Mouse (Mus musculus): ENCODE data around the gene Slc38a8. TPM values are rescaled to one million over a fixed set of nuclear protein-coding genes. Genes with fewer than 3 reads are reported as not detected.

The Slc38a8 gene
- polyA plus RNA-seq (2015; fragmentation: Nextera tagmentation; extraction: Ambion mirVana), result not detected in 2 replicates

DNA sequence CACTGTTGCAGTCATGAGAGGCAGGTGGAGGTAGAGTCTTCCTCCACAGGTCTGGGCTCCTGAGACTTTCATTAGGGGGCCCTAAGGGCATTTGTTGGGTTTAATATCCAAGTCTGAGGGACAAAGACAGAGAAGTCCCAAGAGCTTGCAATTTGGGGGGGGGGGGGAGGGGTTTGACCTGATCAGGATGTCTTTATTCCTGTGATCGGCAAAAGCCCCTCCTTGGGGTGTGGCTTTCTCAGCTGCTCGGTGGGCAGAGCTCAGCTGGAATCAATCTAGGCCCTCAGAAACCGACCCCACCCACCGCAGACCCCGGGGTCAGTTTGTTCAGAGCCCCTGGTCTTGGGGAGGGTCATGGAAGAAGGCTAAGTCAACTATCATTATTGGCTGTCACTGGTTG is at the start of gene Slc38a8:
Slc38a8 (minus strand) TSS at position 101 of the 400 bp plus-strand sequence.
- H3K36me3 ChIP-seq, result no peaks in the 10 kb centered on the region
- no peak within 1 kb of the TSS for H3K4me2 ChIP-seq
- no peaks in the 10 kb centered on the region for H3K9me3 ChIP-seq (replicated peaks)
- WGBS, result 57% methylated on average over 5 of the region's 5 CpGs
- H3K27me3 ChIP-seq (replicated peaks), result 0 out of 2 replicates have a peak, but pooled peaks cover 3% of the 10 kb centered on the region
- no peak for ATAC-seq (ENCODE audit: low FRiP score)
- no peak within 1 kb of the TSS for H3K9ac ChIP-seq (replicated peaks)
- no peaks in the 10 kb centered on the region for H3K4me1 ChIP-seq
- H3K27ac ChIP-seq (replicated peaks), result no peak within 1 kb of the TSS
- no peak within 1 kb of the TSS for H3K4me3 ChIP-seq (replicated peaks)

GRCm38 (mm10) chr8:119548560-119549113 is 47.1 kb upstream of the Slc38a8 start:
- H3K27ac ChIP-seq (replicated peaks), result no peak overlapping the region
- peaks cover 29% of the 10 kb centered on the region for H3K36me3 ChIP-seq
- 88% methylated on average over 7 of the region's 7 CpGs for WGBS
- H3K27me3 ChIP-seq (replicated peaks), result no peaks in the 10 kb centered on the region
- 0 out of 2 replicates have a peak, but pooled peaks cover 5% of the 10 kb centered on the region for H3K4me1 ChIP-seq
- no peak overlapping the region for H3K4me3 ChIP-seq (replicated peaks)
- no peak for ATAC-seq (ENCODE audit: low FRiP score)
- no peak overlapping the region for H3K4me2 ChIP-seq
- H3K9ac ChIP-seq (replicated peaks), result no peak overlapping the region
- H3K9me3 ChIP-seq (replicated peaks), result no peaks in the 10 kb centered on the region

DNA sequence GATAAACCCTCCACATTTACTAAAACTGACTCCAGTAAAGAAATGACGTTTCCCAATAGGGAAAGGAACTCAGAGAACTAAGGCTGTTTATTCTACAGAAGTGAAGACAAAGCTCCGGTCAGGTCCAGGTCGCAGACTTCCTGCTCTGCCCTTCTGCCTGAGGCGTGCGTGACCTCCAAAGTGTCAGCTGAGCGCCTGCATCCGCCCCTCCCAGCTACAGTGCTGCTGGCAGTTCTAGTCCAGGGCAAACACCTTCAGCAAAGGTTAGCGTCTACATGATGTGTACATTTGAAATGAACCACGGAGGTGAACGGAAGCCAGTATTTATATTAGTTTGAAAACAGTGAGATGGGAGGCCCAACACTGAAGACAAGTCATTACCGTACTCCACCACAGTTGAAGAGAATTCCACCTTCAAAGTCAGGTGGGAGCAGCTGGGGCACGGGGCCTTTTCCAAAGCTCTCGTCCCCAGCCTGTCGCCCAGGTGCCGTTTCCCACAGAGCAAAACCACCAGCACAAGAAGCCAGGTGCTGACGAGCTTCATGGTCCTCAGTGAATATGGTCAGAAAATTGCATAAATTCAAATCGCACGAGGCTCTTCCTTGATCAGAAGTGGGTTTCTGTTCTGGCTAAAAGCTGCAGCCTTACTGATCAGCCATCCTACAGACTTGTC is 45.7 kb upstream of the Slc38a8 start:
- H3K4me2 ChIP-seq, result no peak overlapping the region
- no peak overlapping the region for H3K27ac ChIP-seq (replicated peaks)
- 88% methylated on average over 18 of the region's 18 CpGs for WGBS
- no peak overlapping the region for H3K4me3 ChIP-seq (replicated peaks)
- no peak overlapping the region for H3K9ac ChIP-seq (replicated peaks)
- ATAC-seq (ENCODE audit: low FRiP score), result no peak
- peaks cover 43% of the 10 kb centered on the region for H3K36me3 ChIP-seq
- H3K9me3 ChIP-seq (replicated peaks), result no peaks in the 10 kb centered on the region
- H3K27me3 ChIP-seq (replicated peaks), result no peaks in the 10 kb centered on the region
- 0 out of 2 replicates have a peak, but pooled peaks cover under 1% of the 10 kb centered on the region for H3K4me1 ChIP-seq

DNA sequence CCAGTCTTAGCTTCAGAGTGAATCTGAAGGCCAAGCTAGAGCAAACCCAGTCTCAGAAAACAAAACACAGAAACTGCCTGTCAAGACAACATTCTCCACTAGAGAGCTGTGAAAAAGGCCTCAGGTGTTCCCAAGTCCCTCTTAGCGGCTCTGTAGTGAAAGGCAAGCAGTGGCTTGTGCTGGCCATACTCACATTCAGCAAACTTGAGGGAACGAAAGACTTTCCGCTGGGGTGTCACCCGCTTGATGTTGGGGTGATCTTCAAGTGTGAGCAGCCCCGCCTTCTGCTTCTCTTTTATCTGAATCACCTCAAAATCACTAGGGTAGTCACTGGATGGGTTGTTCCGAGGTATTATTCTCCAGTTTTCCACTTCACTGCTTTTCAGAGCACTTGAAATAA is 44.3 kb upstream of the Slc38a8 start:
- Histone ChIP-seq H3K4me1 (no peaks in the 10 kb centered on the region), H3K4me2 (no peak overlapping the region), H3K9ac (replicated peaks) (no peak overlapping the region), H3K27ac (replicated peaks) (no peak overlapping the region), H3K36me3 (peaks cover 55% of the 10 kb centered on the region), H3K4me3 (replicated peaks) (no peak overlapping the region), H3K27me3 (replicated peaks) (no peaks in the 10 kb centered on the region), H3K9me3 (replicated peaks) (no peaks in the 10 kb centered on the region)
- ATAC-seq (ENCODE audit: low FRiP score), result no peak
- WGBS, result 88% methylated on average over 6 of the region's 6 CpGs

- H3K4me3 ChIP-seq (replicated peaks), result no peak overlapping the region
- no peak overlapping the region for H3K9ac ChIP-seq (replicated peaks)
- no peak for ATAC-seq (ENCODE audit: low FRiP score)
- no peaks in the 10 kb centered on the region for H3K27me3 ChIP-seq (replicated peaks)
- no peaks in the 10 kb centered on the region for H3K9me3 ChIP-seq (replicated peaks)
- H3K4me1 ChIP-seq, result no peaks in the 10 kb centered on the region
- 74% methylated on average over 6 of the region's 6 CpGs for WGBS
- H3K27ac ChIP-seq (replicated peaks), result no peak overlapping the region
- no peak overlapping the region for H3K4me2 ChIP-seq
- H3K36me3 ChIP-seq, result peaks cover 61% of the 10 kb centered on the region
Observed at GRCm38 (mm10) chr8:119545180-119545579, 43.7 kb upstream of the Slc38a8 start.

- H3K36me3 ChIP-seq, result peaks cover 67% of the 10 kb centered on the region
Observed at GRCm38 (mm10) chr8:119544606-119545005, 43.1 kb upstream of the Slc38a8 start.

DNA sequence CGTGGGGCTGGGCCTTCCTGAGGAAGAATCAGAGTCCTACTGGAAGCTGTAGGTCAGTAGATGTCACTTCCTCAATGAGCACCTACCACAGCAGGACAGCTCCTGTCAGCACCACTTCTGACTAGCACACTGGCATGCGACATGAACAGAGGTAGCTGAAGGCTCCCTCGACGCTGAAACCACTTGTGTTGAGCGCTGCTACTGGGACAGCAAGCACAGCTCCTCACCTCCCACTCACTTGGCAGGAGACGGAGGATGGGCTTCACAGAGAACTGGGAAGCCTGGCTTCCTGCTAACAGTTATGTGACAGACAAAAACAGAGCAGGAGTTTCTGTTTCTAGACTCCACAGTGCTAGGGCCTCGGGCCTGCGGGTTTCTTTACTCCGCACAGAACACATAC is 30.5 kb upstream of the Slc38a8 start:
- WGBS, result 89% methylated on average over 9 of the region's 9 CpGs
- H3K36me3 ChIP-seq, result peaks cover 96% of the 10 kb centered on the region
- H3K4me2 ChIP-seq, result no peak overlapping the region
- no peak overlapping the region for H3K4me3 ChIP-seq (replicated peaks)
- H3K27ac ChIP-seq (replicated peaks), result no peak overlapping the region
- ATAC-seq (ENCODE audit: low FRiP score), result no peak
- no peak overlapping the region for H3K9ac ChIP-seq (replicated peaks)
- no peaks in the 10 kb centered on the region for H3K9me3 ChIP-seq (replicated peaks)
- H3K4me1 ChIP-seq, result no peaks in the 10 kb centered on the region
- no peaks in the 10 kb centered on the region for H3K27me3 ChIP-seq (replicated peaks)

More at GRCm38 (mm10) chr8:119544606-119545005, 43.1 kb upstream of the Slc38a8 start:
- H3K27ac ChIP-seq (replicated peaks), result no peak overlapping the region
- WGBS, result 79% methylated on average over 3 of the region's 3 CpGs
- H3K9ac ChIP-seq (replicated peaks), result no peak overlapping the region
- no peak for ATAC-seq (ENCODE audit: low FRiP score)
- no peak overlapping the region for H3K4me3 ChIP-seq (replicated peaks)
- no peaks in the 10 kb centered on the region for H3K4me1 ChIP-seq
- no peak overlapping the region for H3K4me2 ChIP-seq
- no peaks in the 10 kb centered on the region for H3K27me3 ChIP-seq (replicated peaks)
- H3K9me3 ChIP-seq (replicated peaks), result no peaks in the 10 kb centered on the region

- WGBS, result 99% methylated on average over 3 of the region's 3 CpGs
- no peaks in the 10 kb centered on the region for H3K9me3 ChIP-seq (replicated peaks)
- no peak overlapping the region for H3K27ac ChIP-seq (replicated peaks)
- H3K36me3 ChIP-seq, result peaks cover 96% of the 10 kb centered on the region
- no peak overlapping the region for H3K4me2 ChIP-seq
- ATAC-seq (ENCODE audit: low FRiP score), result no peak
- H3K4me1 ChIP-seq, result no peaks in the 10 kb centered on the region
- H3K27me3 ChIP-seq (replicated peaks), result no peaks in the 10 kb centered on the region
- no peak overlapping the region for H3K4me3 ChIP-seq (replicated peaks)
- no peak overlapping the region for H3K9ac ChIP-seq (replicated peaks)
Observed at GRCm38 (mm10) chr8:119531397-119531796, 29.9 kb upstream of the Slc38a8 start.

DNA sequence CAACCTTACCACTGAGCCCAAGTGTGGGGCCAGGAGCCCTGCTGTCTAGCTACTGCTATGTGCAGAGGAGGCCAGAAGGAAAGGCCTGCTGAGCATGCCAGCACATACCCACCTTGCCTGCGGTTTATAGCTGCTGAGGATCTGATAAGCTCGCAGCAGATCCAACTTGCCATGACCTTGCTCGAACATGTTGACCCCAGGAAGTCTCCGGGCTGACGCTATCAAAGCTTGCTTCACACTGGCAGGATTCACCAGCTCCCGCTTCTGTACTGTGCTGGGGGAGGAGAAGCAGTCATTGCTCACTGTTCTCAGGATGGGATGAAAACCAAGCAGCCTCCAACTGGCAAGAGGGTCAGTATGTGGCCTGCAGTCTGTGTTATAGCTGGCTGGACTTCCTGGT is 29.4 kb upstream of the Slc38a8 start:
- no peak for ATAC-seq (ENCODE audit: low FRiP score)
- H3K36me3 ChIP-seq, result peaks cover 92% of the 10 kb centered on the region

GRCm38 (mm10) chr8:119528762-119529161 is 27.3 kb upstream of the Slc38a8 start:
- Histone ChIP-seq H3K4me3 (replicated peaks) (no peak overlapping the region), H3K9ac (replicated peaks) (no peak overlapping the region), H3K9me3 (replicated peaks) (no peaks in the 10 kb centered on the region), H3K4me1 (no peaks in the 10 kb centered on the region), H3K4me2 (no peak overlapping the region), H3K36me3 (peaks cover 92% of the 10 kb centered on the region), H3K27me3 (replicated peaks) (no peaks in the 10 kb centered on the region), H3K27ac (replicated peaks) (no peak overlapping the region)
- no peak for ATAC-seq (ENCODE audit: low FRiP score)
- 95% methylated on average over 7 of the region's 7 CpGs for WGBS

More for the DNA sequence above, 29.4 kb upstream of the Slc38a8 start:
- Histone ChIP-seq H3K4me3 (replicated peaks) (no peak overlapping the region), H3K4me2 (no peak overlapping the region), H3K9me3 (replicated peaks) (no peaks in the 10 kb centered on the region), H3K27me3 (replicated peaks) (no peaks in the 10 kb centered on the region), H3K9ac (replicated peaks) (no peak overlapping the region), H3K4me1 (no peaks in the 10 kb centered on the region), H3K27ac (replicated peaks) (no peak overlapping the region)
- WGBS, result 90% methylated on average over 6 of the region's 6 CpGs

DNA sequence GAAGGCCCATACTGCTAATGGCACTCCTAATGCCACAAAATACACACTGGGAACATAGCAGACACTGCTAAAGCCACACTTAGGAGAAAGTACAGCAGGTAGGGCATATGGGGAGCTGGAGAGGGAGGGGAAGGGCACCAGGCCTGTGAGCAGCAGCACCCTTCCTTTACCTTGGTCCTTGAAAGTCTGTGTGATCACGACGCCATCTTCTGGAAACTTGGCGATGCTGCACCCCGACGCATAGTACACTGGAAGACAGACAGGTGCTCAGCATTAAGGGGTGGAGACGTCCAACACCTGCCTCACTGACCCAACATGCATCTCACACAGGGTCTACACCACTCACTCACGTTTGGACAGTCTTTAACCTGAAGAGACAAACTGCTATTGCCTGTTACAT is 18.6 kb upstream of the Slc38a8 start:
- Histone ChIP-seq H3K4me1 (no peaks in the 10 kb centered on the region), H3K36me3 (peaks cover 89% of the 10 kb centered on the region), H3K27ac (replicated peaks) (no peak overlapping the region), H3K9ac (replicated peaks) (no peak overlapping the region), H3K4me3 (replicated peaks) (no peak overlapping the region), H3K4me2 (no peak overlapping the region), H3K27me3 (replicated peaks) (no peaks in the 10 kb centered on the region), H3K9me3 (replicated peaks) (no peaks in the 10 kb centered on the region)
- 78% methylated on average over 7 of the region's 7 CpGs for WGBS
- no peak for ATAC-seq (ENCODE audit: low FRiP score)

DNA sequence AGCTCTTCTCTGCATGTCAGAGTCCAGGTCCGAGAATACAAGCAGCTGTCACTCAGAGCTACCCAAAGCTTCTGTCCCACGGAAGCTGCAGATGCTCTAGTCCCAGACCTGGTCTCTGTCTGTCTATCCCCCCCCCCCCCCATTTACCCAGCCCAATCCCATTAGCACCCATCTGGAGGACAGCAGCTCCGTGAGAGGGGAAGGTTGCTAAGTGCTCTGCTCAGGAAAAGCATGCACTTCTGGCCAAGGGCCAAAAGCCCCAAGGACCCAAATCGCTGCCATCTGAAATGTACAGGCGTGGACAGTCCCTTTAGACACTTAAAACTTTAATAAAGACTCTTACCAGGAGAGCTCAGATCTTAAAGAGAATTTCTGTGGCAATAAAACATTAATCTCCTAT is 15.2 kb upstream of the Slc38a8 start:
- H3K9me3 ChIP-seq (replicated peaks), result no peaks in the 10 kb centered on the region
- H3K36me3 ChIP-seq, result peaks cover 92% of the 10 kb centered on the region
- no peak overlapping the region for H3K27ac ChIP-seq (replicated peaks)
- H3K27me3 ChIP-seq (replicated peaks), result no peaks in the 10 kb centered on the region
- H3K9ac ChIP-seq (replicated peaks), result no peak overlapping the region
- 33% methylated on average over 5 of the region's 5 CpGs for WGBS
- no peak overlapping the region for H3K4me2 ChIP-seq
- no peaks in the 10 kb centered on the region for H3K4me1 ChIP-seq
- no peak for ATAC-seq (ENCODE audit: low FRiP score)
- H3K4me3 ChIP-seq (replicated peaks), result no peak overlapping the region

All from neural tube, embryonic 15.5 days (tissue).